Mouse (Mus musculus) bone marrow macrophage, adult 2 months (primary cell): ENCODE data around the gene Ubb.

ENCODE experiments used
- CTCF ChIP-seq: IDR thresholded peaks from 2 replicates; pipeline ENCODE4 v1.5.1; 2012; ENCODE audit warnings: low read depth, mild to moderate bottlenecking, low read length, moderate library complexity
- POLR2A ChIP-seq: IDR thresholded peaks from 2 replicates; pipeline ENCODE4 v1.6.1; 2012; ENCODE audit warnings: mild to moderate bottlenecking, low read depth, low read length, borderline replicate concordance

DNA sequence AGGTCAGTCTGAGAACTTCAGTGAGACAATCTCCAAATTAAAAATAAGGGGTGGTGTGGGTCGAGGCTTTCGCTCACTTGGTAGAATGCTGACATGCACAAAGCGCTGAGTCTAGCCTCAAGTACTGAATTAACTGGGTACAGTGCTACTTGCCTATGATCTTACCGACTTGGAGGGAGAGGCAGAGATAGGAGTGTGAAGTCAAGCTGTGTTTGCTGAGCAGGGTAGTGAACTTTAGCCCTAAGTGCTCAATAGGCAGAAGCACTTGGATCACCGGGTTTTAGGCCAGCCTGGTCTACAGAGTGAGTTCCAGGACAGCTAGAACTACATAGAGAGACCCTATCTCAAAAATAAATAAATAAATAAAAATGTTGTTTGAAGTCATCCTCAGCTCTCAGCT is 6.2 kb downstream of the Ubb start:
- TF ChIP-seq CTCF (no peak), POLR2A (no peak)
